Mouse (Mus musculus): Measurements from ENCODE around the gene Hsf5. TPM values are rescaled to one million over a fixed set of nuclear protein-coding genes. Genes with fewer than 3 reads are reported as not detected.

Gene Hsf5
- total and polyA plus RNA-seq, 2 experiments: 0.05 to 0.09 TPM

DNA sequence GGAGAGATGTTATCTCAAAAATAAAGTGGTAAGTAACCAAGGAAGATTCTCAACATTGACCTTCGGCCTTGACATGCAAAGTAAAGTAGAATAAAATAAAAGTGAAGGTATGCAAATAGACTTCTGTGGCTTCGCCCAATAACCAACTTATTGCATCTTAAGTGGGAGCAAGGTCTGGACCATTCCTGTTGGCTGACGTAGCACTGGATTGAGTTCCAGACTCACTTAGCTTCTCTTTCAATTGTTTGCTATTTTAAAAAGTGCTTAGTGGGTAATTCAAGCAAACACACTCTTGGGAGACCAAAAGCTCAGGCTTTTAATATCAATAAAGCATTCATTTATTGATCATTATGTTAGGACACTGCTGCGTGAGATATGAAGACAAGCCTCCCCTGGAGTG, 81.2 kb downstream of the Hsf5 start:
- peaks cover 13% of the 10 kb centered on the region; the same call in 1 of the 2 replicates for H3K79me2 ChIP-seq (ENCODE audit: control insufficient read depth, insufficient read depth, low read length)
- peaks cover 33% of the 10 kb centered on the region for H3K4me1 ChIP-seq (ENCODE audit: control insufficient read depth, insufficient read depth, low read length)
- H3K27ac ChIP-seq (replicated peaks; ENCODE audit: insufficient read depth, low read depth, low read length): no peak overlapping the region
- H3K27me3 ChIP-seq (ENCODE audit: control insufficient read depth, insufficient read depth, low read length): no peaks in the 10 kb centered on the region
- 59% methylated on average over 4 of the region's 4 CpGs for WGBS
- DNase-seq (ENCODE audit: extremely low read depth, low read depth, low spot score): no peak
- no peak for TF ChIP-seq CTCF (IDR thresholded peaks at IDR 0.05; ENCODE audit: low read depth, low read length)
- no peak for TF ChIP-seq POLR2A (IDR thresholded peaks at IDR 0.05; ENCODE audit: extremely low read depth, insufficient read depth, low read length)
- no peak overlapping the region for H3K4me3 ChIP-seq (ENCODE audit: insufficient read depth, low read depth, low read length)
- H3K36me3 ChIP-seq (ENCODE audit: control insufficient read depth, insufficient read depth, low read length): no peaks in the 10 kb centered on the region
- H3K9ac ChIP-seq (ENCODE audit: low read depth, low read length): no peak overlapping the region

DNA sequence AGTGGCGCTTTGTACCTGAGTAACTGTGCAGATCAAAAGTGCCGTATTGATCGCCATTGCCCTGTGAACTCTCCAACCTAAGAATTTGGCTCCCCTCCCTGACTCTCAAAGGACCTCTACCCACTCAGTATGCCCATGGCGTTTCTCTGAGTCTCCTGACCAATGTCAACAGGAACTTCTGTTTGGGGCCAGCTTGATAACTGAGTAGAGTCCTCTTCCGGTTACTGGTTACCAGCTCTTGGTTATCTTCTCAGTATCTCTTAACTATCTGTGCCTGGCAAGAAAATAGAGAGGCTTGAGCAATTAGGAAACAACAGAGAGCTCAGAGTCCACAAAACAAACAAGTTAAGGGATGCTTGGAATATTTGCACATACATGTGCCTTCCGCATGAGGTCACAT, 84.1 kb downstream of the Hsf5 start:
- H3K79me2 ChIP-seq (ENCODE audit: control insufficient read depth, insufficient read depth, low read length): peaks cover 9% of the 10 kb centered on the region; the same call in 1 of the 2 replicates
- peak overlapping the region; percentile 88 for H3K27ac ChIP-seq (replicated peaks; ENCODE audit: insufficient read depth, low read depth, low read length)
- peaks cover 45% of the 10 kb centered on the region for H3K4me1 ChIP-seq (ENCODE audit: control insufficient read depth, insufficient read depth, low read length)
- H3K36me3 ChIP-seq (ENCODE audit: control insufficient read depth, insufficient read depth, low read length): no peaks in the 10 kb centered on the region
- peak; percentile 99 for DNase-seq (ENCODE audit: extremely low read depth, low read depth, low spot score)
- no peaks in the 10 kb centered on the region for H3K27me3 ChIP-seq (ENCODE audit: control insufficient read depth, insufficient read depth, low read length)
- H3K9ac ChIP-seq (ENCODE audit: low read depth, low read length): no peak overlapping the region
- H3K4me3 ChIP-seq (ENCODE audit: insufficient read depth, low read depth, low read length): no peak overlapping the region
- no peak for TF ChIP-seq CTCF (IDR thresholded peaks at IDR 0.05; ENCODE audit: low read depth, low read length)
- no peak for TF ChIP-seq POLR2A (IDR thresholded peaks at IDR 0.05; ENCODE audit: extremely low read depth, insufficient read depth, low read length)
- WGBS: 18% methylated on average over 6 of the region's 6 CpGs

DNA sequence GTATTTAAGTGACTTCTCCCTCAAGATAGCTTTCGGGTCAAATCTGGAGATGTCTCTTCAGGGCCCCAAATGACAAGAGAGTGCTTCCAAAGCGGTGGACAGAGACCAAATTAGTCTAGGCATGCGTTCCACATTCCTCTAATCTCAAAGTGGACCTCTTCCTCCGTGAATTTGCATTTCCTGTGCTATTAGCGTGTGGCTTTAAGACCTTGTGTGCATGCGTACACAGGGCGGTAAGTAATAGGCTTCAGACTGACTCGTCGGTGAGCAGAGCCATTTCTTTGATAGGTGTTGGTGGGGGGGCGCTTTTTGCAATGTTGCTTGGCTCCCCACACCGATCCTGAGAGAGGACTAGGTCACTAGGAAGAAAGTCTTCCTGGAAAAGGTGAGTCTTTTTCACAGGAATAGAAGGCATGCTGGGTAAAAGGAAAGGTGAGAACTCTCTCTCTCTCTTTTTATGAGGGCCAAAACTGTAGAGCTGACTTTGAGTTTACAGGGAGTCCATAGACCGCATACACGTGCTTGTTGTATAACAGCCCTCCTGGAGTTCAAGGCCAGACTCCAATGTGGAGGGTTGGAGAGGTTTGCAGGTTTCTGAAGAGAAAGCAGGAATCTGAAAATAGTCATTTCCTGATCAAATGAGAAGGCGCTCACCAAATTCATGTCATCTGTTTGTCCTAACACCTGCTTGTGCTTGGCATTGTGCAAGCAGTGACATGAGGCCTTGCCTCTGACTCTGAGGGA, 85.1 kb downstream of the Hsf5 start:
- no peaks in the 10 kb centered on the region for H3K27me3 ChIP-seq (ENCODE audit: control insufficient read depth, insufficient read depth, low read length)
- peaks cover 12% of the 10 kb centered on the region; the same call in 1 of the 2 replicates for H3K79me2 ChIP-seq (ENCODE audit: control insufficient read depth, insufficient read depth, low read length)
- TF ChIP-seq CTCF (IDR thresholded peaks at IDR 0.05; ENCODE audit: low read depth, low read length) (no peak), POLR2A (IDR thresholded peaks at IDR 0.05; ENCODE audit: extremely low read depth, insufficient read depth, low read length) (no peak)
- WGBS: 22% methylated on average over 14 of the region's 14 CpGs
- peak overlapping the region; percentile 88 for H3K27ac ChIP-seq (replicated peaks; ENCODE audit: insufficient read depth, low read depth, low read length)
- no peaks in the 10 kb centered on the region for H3K36me3 ChIP-seq (ENCODE audit: control insufficient read depth, insufficient read depth, low read length)
- peak overlapping the region; percentile 32; the same call in 1 of the 2 replicates for H3K9ac ChIP-seq (ENCODE audit: low read depth, low read length)
- H3K4me3 ChIP-seq (ENCODE audit: insufficient read depth, low read depth, low read length): no peak overlapping the region
- peaks cover 39% of the 10 kb centered on the region for H3K4me1 ChIP-seq (ENCODE audit: control insufficient read depth, insufficient read depth, low read length)
- peak; percentile 84 for DNase-seq (ENCODE audit: extremely low read depth, low read depth, low spot score)

DNA sequence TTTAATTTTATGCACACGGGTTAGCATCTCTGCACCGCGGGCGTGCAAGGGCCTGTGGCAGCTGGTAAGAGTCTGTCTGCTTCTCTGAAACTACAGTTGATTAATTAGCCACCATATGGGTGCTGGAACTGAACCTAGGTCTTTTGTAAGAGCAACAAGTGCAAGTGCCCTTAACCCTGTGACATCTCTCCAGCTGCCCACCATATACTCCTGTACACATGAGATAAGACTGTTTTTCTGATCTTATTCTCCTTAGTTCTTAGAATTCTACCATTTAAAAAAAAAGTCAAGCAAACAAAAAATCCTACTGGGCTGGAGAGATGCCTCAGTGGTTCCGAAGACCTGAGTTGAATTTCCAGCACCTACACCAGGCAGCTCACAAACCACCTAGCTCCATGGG, 86.7 kb downstream of the Hsf5 start:
- WGBS: 86% methylated on average over 5 of the region's 5 CpGs
- H3K27me3 ChIP-seq (ENCODE audit: control insufficient read depth, insufficient read depth, low read length): no peaks in the 10 kb centered on the region
- no peak overlapping the region for H3K4me3 ChIP-seq (ENCODE audit: insufficient read depth, low read depth, low read length)
- peak overlapping the region; percentile 61 for H3K27ac ChIP-seq (replicated peaks; ENCODE audit: insufficient read depth, low read depth, low read length)
- H3K9ac ChIP-seq (ENCODE audit: low read depth, low read length): no peak overlapping the region
- no peak for TF ChIP-seq POLR2A (IDR thresholded peaks at IDR 0.05; ENCODE audit: extremely low read depth, insufficient read depth, low read length)
- no peak for TF ChIP-seq CTCF (IDR thresholded peaks at IDR 0.05; ENCODE audit: low read depth, low read length)
- no peaks in the 10 kb centered on the region for H3K36me3 ChIP-seq (ENCODE audit: control insufficient read depth, insufficient read depth, low read length)
- DNase-seq (ENCODE audit: extremely low read depth, low read depth, low spot score): no peak
- H3K79me2 ChIP-seq (ENCODE audit: control insufficient read depth, insufficient read depth, low read length): peaks cover 15% of the 10 kb centered on the region; the same call in 1 of the 2 replicates
- H3K4me1 ChIP-seq (ENCODE audit: control insufficient read depth, insufficient read depth, low read length): peaks cover 37% of the 10 kb centered on the region

DNA sequence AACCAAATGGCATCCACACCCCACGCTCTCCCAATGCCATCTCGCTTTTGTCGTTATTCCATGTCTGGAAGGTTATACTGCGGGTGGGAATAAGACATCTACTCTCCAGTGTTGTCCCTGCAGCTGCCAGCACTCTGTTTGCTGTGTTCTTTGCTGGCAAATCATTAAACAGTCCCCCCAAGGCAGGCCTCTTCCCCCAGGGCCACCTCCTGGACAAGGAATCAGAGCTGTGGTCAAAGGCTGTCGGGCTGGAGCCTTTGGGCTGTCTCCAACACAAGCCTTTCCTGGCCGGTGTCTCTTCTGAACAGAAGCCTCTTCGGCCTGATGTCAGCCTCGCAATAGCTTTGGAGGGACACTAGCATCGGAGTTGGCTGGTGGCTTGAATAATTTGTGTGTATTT, 87.3 kb downstream of the Hsf5 start:
- peak; percentile 94 for DNase-seq (ENCODE audit: extremely low read depth, low read depth, low spot score)
- Histone ChIP-seq H3K4me1 (ENCODE audit: control insufficient read depth, insufficient read depth, low read length) (peaks cover 37% of the 10 kb centered on the region), H3K4me3 (ENCODE audit: insufficient read depth, low read depth, low read length) (no peak overlapping the region), H3K79me2 (ENCODE audit: control insufficient read depth, insufficient read depth, low read length) (peaks cover 19% of the 10 kb centered on the region; the same call in 1 of the 2 replicates), H3K27ac (replicated peaks; ENCODE audit: insufficient read depth, low read depth, low read length) (peak overlapping the region; percentile 64), H3K36me3 (ENCODE audit: control insufficient read depth, insufficient read depth, low read length) (no peaks in the 10 kb centered on the region), H3K9ac (ENCODE audit: low read depth, low read length) (peak overlapping the region; percentile 33; the same call in 1 of the 2 replicates), H3K27me3 (ENCODE audit: control insufficient read depth, insufficient read depth, low read length) (no peaks in the 10 kb centered on the region)
- WGBS: 28% methylated on average over 9 of the region's 9 CpGs
- no peak for TF ChIP-seq POLR2A (IDR thresholded peaks at IDR 0.05; ENCODE audit: extremely low read depth, insufficient read depth, low read length)

DNA sequence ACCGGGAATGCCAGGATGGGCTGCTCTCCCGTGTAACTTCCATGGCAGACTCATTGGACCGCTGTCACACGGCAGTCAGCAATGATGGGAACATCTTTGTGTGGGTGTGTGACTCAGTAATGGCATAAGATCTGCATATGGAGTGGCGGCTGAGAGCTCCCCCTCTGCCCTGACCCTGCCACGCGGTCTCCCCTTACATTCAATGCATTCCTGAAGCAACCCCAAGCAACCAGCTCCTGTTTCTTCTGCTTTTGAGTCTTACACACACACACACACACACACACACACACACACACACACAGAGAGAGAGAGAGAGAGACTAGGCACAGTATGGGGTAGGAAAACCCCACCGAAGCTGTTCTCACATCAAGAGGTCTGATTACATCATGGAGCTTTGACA, 90.6 kb downstream of the Hsf5 start:
- Histone ChIP-seq H3K4me1 (ENCODE audit: control insufficient read depth, insufficient read depth, low read length) (peaks cover 17% of the 10 kb centered on the region), H3K27ac (replicated peaks; ENCODE audit: insufficient read depth, low read depth, low read length) (no peak overlapping the region), H3K79me2 (ENCODE audit: control insufficient read depth, insufficient read depth, low read length) (peaks cover 20% of the 10 kb centered on the region; the same call in 1 of the 2 replicates), H3K36me3 (ENCODE audit: control insufficient read depth, insufficient read depth, low read length) (no peaks in the 10 kb centered on the region), H3K27me3 (ENCODE audit: control insufficient read depth, insufficient read depth, low read length) (no peaks in the 10 kb centered on the region), H3K9ac (ENCODE audit: low read depth, low read length) (no peak overlapping the region), H3K4me3 (ENCODE audit: insufficient read depth, low read depth, low read length) (no peak overlapping the region)
- TF ChIP-seq POLR2A (IDR thresholded peaks at IDR 0.05; ENCODE audit: extremely low read depth, insufficient read depth, low read length): no peak
- no peak for TF ChIP-seq CTCF (IDR thresholded peaks at IDR 0.05; ENCODE audit: low read depth, low read length)
- DNase-seq (ENCODE audit: extremely low read depth, low read depth, low spot score): no peak
- 73% methylated on average over 8 of the region's 8 CpGs for WGBS

Data from liver, adult 2 months (tissue).